Mouse (Mus musculus): ENCODE results near the gene Olfr750. TPM values are rescaled to one million over a fixed set of nuclear protein-coding genes. Genes with fewer than 3 reads are reported as not detected.
A peak's percentile ranks its signal among the peaks of the same experiment; 100 is the strongest.

Gene Olfr750
- polyA plus RNA-seq, 1 experiment from 2014 or later = not detected

GRCm38 (mm10) chr14:51069617-51070016, 4.6 kb downstream of the Olfr750 start:
- WGBS = 88% methylated on average over 2 of the region's 2 CpGs
- H3K9ac ChIP-seq (ENCODE audit: low read length) = no peak overlapping the region

GRCm38 (mm10) chr14:51068956-51069355, 5.3 kb downstream of the Olfr750 start:
- Histone ChIP-seq H3K9ac (ENCODE audit: low read length) (no peak overlapping the region), H3K27me3 (ENCODE audit: control insufficient read depth, insufficient read depth, low read length) (no peaks in the 10 kb centered on the region), H3K4me1 (ENCODE audit: control insufficient read depth in 2 of 2, insufficient read depth in 2 of 2, low read length in 2 of 2) (peaks cover 0 to 5% of the 10 kb centered on the region in 2 experiments; a peak in 1 of 4 replicates), H3K4me2 (ENCODE audit: low read length) (no peak overlapping the region), H3K9me3 (ENCODE audit: control insufficient read depth, low read length) (no peaks in the 10 kb centered on the region), H3K27ac (replicated peaks in 1 of 2; ENCODE audit: control insufficient read depth in 1 of 2, insufficient read depth in 1 of 2, low read depth in 2 of 2, low read length in 2 of 2) (no peak overlapping the region), H3K4me3 (ENCODE audit: control insufficient read depth in 1 of 2, insufficient read depth in 1 of 2, low read depth in 1 of 2, low read length in 2 of 2) (no peak overlapping the region), H3K36me3 (ENCODE audit: control insufficient read depth, insufficient read depth, low read length) (no peaks in the 10 kb centered on the region)
- no peak for ATAC-seq (ENCODE audit: insufficient number of reproducible peaks, insufficient read depth, low FRiP score, low read depth)
- WGBS = 86% methylated on average over 5 of the region's 5 CpGs

More at GRCm38 (mm10) chr14:51069617-51070016, 4.6 kb downstream of the Olfr750 start:
- Histone ChIP-seq H3K4me1 (ENCODE audit: control insufficient read depth in 2 of 2, insufficient read depth in 2 of 2, low read length in 2 of 2) (peaks cover 0 to 5% of the 10 kb centered on the region in 2 experiments; a peak in 1 of 4 replicates), H3K4me3 (ENCODE audit: control insufficient read depth in 1 of 2, insufficient read depth in 1 of 2, low read depth in 1 of 2, low read length in 2 of 2) (no peak overlapping the region), H3K27ac (replicated peaks in 1 of 2; ENCODE audit: control insufficient read depth in 1 of 2, insufficient read depth in 1 of 2, low read depth in 2 of 2, low read length in 2 of 2) (no peak overlapping the region), H3K27me3 (ENCODE audit: control insufficient read depth, insufficient read depth, low read length) (no peaks in the 10 kb centered on the region), H3K36me3 (ENCODE audit: control insufficient read depth, insufficient read depth, low read length) (no peaks in the 10 kb centered on the region), H3K9me3 (ENCODE audit: control insufficient read depth, low read length) (no peaks in the 10 kb centered on the region), H3K4me2 (ENCODE audit: low read length) (no peak overlapping the region)
- no peak for ATAC-seq (ENCODE audit: insufficient number of reproducible peaks, insufficient read depth, low FRiP score, low read depth)

GRCm38 (mm10) chr14:51060761-51061160, 13.5 kb downstream of the Olfr750 start:
- Histone ChIP-seq H3K4me1 (ENCODE audit: control insufficient read depth in 2 of 2, insufficient read depth in 2 of 2, low read length in 2 of 2) (peaks cover 3 to 6% of the 10 kb centered on the region in 2 experiments; a peak in 1 of 4 replicates), H3K4me3 (ENCODE audit: control insufficient read depth in 1 of 2, insufficient read depth in 1 of 2, low read depth in 1 of 2, low read length in 2 of 2) (no peak overlapping the region), H3K27me3 (ENCODE audit: control insufficient read depth, insufficient read depth, low read length) (no peaks in the 10 kb centered on the region), H3K36me3 (ENCODE audit: control insufficient read depth, insufficient read depth, low read length) (no peaks in the 10 kb centered on the region), H3K4me2 (ENCODE audit: low read length) (no peak overlapping the region), H3K27ac (replicated peaks in 1 of 2; ENCODE audit: control insufficient read depth in 1 of 2, insufficient read depth in 1 of 2, low read depth in 2 of 2, low read length in 2 of 2) (no peak overlapping the region), H3K9ac (ENCODE audit: low read length) (no peak overlapping the region), H3K9me3 (ENCODE audit: control insufficient read depth, low read length) (no peaks in the 10 kb centered on the region)
- no peak for ATAC-seq (ENCODE audit: insufficient number of reproducible peaks, insufficient read depth, low FRiP score, low read depth)
- 86% methylated on average over 5 of the region's 5 CpGs for WGBS

- Histone ChIP-seq H3K9ac (ENCODE audit: low read length) (no peak within 1 kb of the TSS), H3K27ac (replicated peaks in 1 of 2; ENCODE audit: control insufficient read depth in 1 of 2, insufficient read depth in 1 of 2, low read depth in 2 of 2, low read length in 2 of 2) (peak within 1 kb of the TSS; percentile 5 to 28; a peak in 2 of 4 replicates)
- WGBS = 35% methylated on average over 9 of the region's 9 CpGs
These were observed 16.8 kb downstream of the Olfr750 start, which contains the start of gene Rnase12 for GRCm38 (mm10) chr14:51057401-51057831. TSS of gene Rnase12 (minus strand) at chr14:51057661.

GRCm38 (mm10) chr14:51054243-51055237, 19.7 kb downstream of the Olfr750 start:
- ATAC-seq (ENCODE audit: insufficient number of reproducible peaks, insufficient read depth, low FRiP score, low read depth) = no peak
- no peaks in the 10 kb centered on the region for H3K9me3 ChIP-seq (ENCODE audit: control insufficient read depth, low read length)
- H3K9ac ChIP-seq (ENCODE audit: low read length) = no peak overlapping the region
- H3K27ac ChIP-seq (replicated peaks in 1 of 2; ENCODE audit: control insufficient read depth in 1 of 2, insufficient read depth in 1 of 2, low read depth in 2 of 2, low read length in 2 of 2) = no peak overlapping the region
- H3K4me3 ChIP-seq (ENCODE audit: control insufficient read depth in 1 of 2, insufficient read depth in 1 of 2, low read depth in 1 of 2, low read length in 2 of 2) = no peak overlapping the region
- no peak overlapping the region for H3K4me2 ChIP-seq (ENCODE audit: low read length)
- H3K36me3 ChIP-seq (ENCODE audit: control insufficient read depth, insufficient read depth, low read length) = no peaks in the 10 kb centered on the region
- H3K27me3 ChIP-seq (ENCODE audit: control insufficient read depth, insufficient read depth, low read length) = no peaks in the 10 kb centered on the region
- H3K4me1 ChIP-seq (ENCODE audit: control insufficient read depth in 2 of 2, insufficient read depth in 2 of 2, low read length in 2 of 2) = peaks cover 4 to 7% of the 10 kb centered on the region in 2 experiments; a peak in 2 of 4 replicates
- WGBS = 73% methylated on average over 13 of the region's 13 CpGs

More at GRCm38 (mm10) chr14:51057401-51057831, 16.8 kb downstream of the Olfr750 start, which contains the start of gene Rnase12:
- Histone ChIP-seq H3K9me3 (ENCODE audit: control insufficient read depth, low read length) (no peaks in the 10 kb centered on the region), H3K27me3 (ENCODE audit: control insufficient read depth, insufficient read depth, low read length) (no peaks in the 10 kb centered on the region), H3K4me1 (ENCODE audit: control insufficient read depth in 2 of 2, insufficient read depth in 2 of 2, low read length in 2 of 2) (peaks cover 4 to 7% of the 10 kb centered on the region in 2 experiments; a peak in 1 of 4 replicates), H3K4me2 (ENCODE audit: low read length) (no peak within 1 kb of the TSS), H3K36me3 (ENCODE audit: control insufficient read depth, insufficient read depth, low read length) (no peaks in the 10 kb centered on the region), H3K4me3 (ENCODE audit: control insufficient read depth in 1 of 2, insufficient read depth in 1 of 2, low read depth in 1 of 2, low read length in 2 of 2) (no peak within 1 kb of the TSS)
- ATAC-seq (ENCODE audit: insufficient number of reproducible peaks, insufficient read depth, low FRiP score, low read depth) = no peak; the same call in 1 of the 2 replicates

GRCm38 (mm10) chr14:51053176-51053575, 21.1 kb downstream of the Olfr750 start:
- Histone ChIP-seq H3K27me3 (ENCODE audit: control insufficient read depth, insufficient read depth, low read length) (no peaks in the 10 kb centered on the region), H3K4me1 (ENCODE audit: control insufficient read depth in 2 of 2, insufficient read depth in 2 of 2, low read length in 2 of 2) (peaks cover 4 to 7% of the 10 kb centered on the region in 2 experiments; a peak in 2 of 4 replicates), H3K9me3 (ENCODE audit: control insufficient read depth, low read length) (no peaks in the 10 kb centered on the region), H3K4me2 (ENCODE audit: low read length) (no peak overlapping the region), H3K4me3 (ENCODE audit: control insufficient read depth in 1 of 2, insufficient read depth in 1 of 2, low read depth in 1 of 2, low read length in 2 of 2) (no peak overlapping the region), H3K36me3 (ENCODE audit: control insufficient read depth, insufficient read depth, low read length) (no peaks in the 10 kb centered on the region), H3K9ac (ENCODE audit: low read length) (no peak overlapping the region), H3K27ac (replicated peaks in 1 of 2; ENCODE audit: control insufficient read depth in 1 of 2, insufficient read depth in 1 of 2, low read depth in 2 of 2, low read length in 2 of 2) (no peak overlapping the region)
- WGBS = 71% methylated on average over 5 of the region's 5 CpGs
- ATAC-seq (ENCODE audit: insufficient number of reproducible peaks, insufficient read depth, low FRiP score, low read depth) = no peak

GRCm38 (mm10) chr14:51051941-51052340, 22.3 kb downstream of the Olfr750 start:
- Histone ChIP-seq H3K4me2 (ENCODE audit: low read length) (no peak overlapping the region), H3K36me3 (ENCODE audit: control insufficient read depth, insufficient read depth, low read length) (no peaks in the 10 kb centered on the region), H3K9ac (ENCODE audit: low read length) (no peak overlapping the region), H3K27ac (replicated peaks in 1 of 2; ENCODE audit: control insufficient read depth in 1 of 2, insufficient read depth in 1 of 2, low read depth in 2 of 2, low read length in 2 of 2) (no peak overlapping the region), H3K4me1 (ENCODE audit: control insufficient read depth in 2 of 2, insufficient read depth in 2 of 2, low read length in 2 of 2) (peaks cover 0 to 7% of the 10 kb centered on the region in 2 experiments; a peak in 1 of 4 replicates), H3K27me3 (ENCODE audit: control insufficient read depth, insufficient read depth, low read length) (no peaks in the 10 kb centered on the region), H3K4me3 (ENCODE audit: control insufficient read depth in 1 of 2, insufficient read depth in 1 of 2, low read depth in 1 of 2, low read length in 2 of 2) (no peak overlapping the region), H3K9me3 (ENCODE audit: control insufficient read depth, low read length) (no peaks in the 10 kb centered on the region)
- 53% methylated on average over 5 of the region's 5 CpGs for WGBS
- no peak for ATAC-seq (ENCODE audit: insufficient number of reproducible peaks, insufficient read depth, low FRiP score, low read depth)

Data from heart, embryonic 14.5 days (tissue).